Mouse (Mus musculus) embryonic facial prominence, embryonic 15.5 days (tissue): ENCODE results near the gene Higd1b. TPM values are rescaled to one million over a fixed set of nuclear protein-coding genes. Genes with fewer than 3 reads are reported as not detected.
A peak's percentile ranks its signal among the peaks of the same experiment; 100 is the strongest.

Experiments used
- ATAC-seq: fragments of 200-750 bp; cut with Nextera tagmentation; 2 replicates; pipeline ENCODE4 v1.8.0; 2017; ENCODE audit warnings: low read depth, moderate TSS enrichment; ENCODE audit not compliant: insufficient number of reproducible peaks, low FRiP score, low TSS enrichment
- H3K27ac ChIP-seq: fragments of 300-500 bp; sonication (generic); replicated peaks from 2 replicates; pipeline ENCODE4 v1.5.1; 2015; ENCODE audit warnings: mild to moderate bottlenecking, inconsistent platforms
- H3K27me3 ChIP-seq: fragments of 300-500 bp; sonication (generic); 2 replicates; pipeline ENCODE4 v1.6.1; 2015; ENCODE audit warnings: inconsistent platforms
- H3K36me3 ChIP-seq: fragments of 300-500 bp; sonication (generic); 2 replicates; pipeline ENCODE4 v1.6.1; 2015; ENCODE audit warnings: mild to moderate bottlenecking, inconsistent platforms
- H3K4me1 ChIP-seq: fragments of 300-500 bp; sonication (generic); 2 replicates; pipeline ENCODE4 v1.6.1; 2015; ENCODE audit warnings: inconsistent platforms
- H3K4me2 ChIP-seq: fragments of 300-500 bp; sonication (generic); replicated peaks from 2 replicates; pipeline ENCODE4 v1.6.1; 2015; ENCODE audit warnings: mild to moderate bottlenecking, inconsistent platforms
- H3K4me3 ChIP-seq: fragments of 300-500 bp; sonication (generic); replicated peaks from 2 replicates; pipeline ENCODE4 v1.5.1; 2015; ENCODE audit warnings: mild to moderate bottlenecking, inconsistent platforms
- H3K9ac ChIP-seq: fragments of 300-500 bp; sonication (generic); 2 replicates; pipeline ENCODE4 v1.6.1; 2015; ENCODE audit warnings: inconsistent platforms
- H3K9me3 ChIP-seq: fragments of 300-500 bp; sonication (generic); replicated peaks from 2 replicates; pipeline ENCODE4 v1.6.1; 2016; ENCODE audit warnings: inconsistent platforms
- WGBS: fragments of 180-500 bp; shearing (Covaris S2); methylation state at CpG from one replicate; pipeline ENCODE4 v1.1.7; 2015; 5-methylcytosine and 5-hydroxymethylcytosine counted together
- polyA plus RNA-seq: library from polyadenylated mRNA; unstranded; fragments of >200 nt; fragmentation: Nextera tagmentation; extraction: Ambion mirVana; gene quantifications from 2 replicates; pipeline ENCODE4 v1.2.1, GENCODE M21; 2015

The Higd1b gene
- polyA plus RNA-seq, 1 experiment from 2014 or later, result 1.1 TPM

- H3K4me2 ChIP-seq, result peak overlapping the region; percentile 66
- ATAC-seq, result 0 out of 2 replicates have a peak, but pooled peaks have one; percentile 12
- peaks cover 13% of the 10 kb centered on the region for H3K4me1 ChIP-seq
- peak overlapping the region; percentile 90; the same call in 1 of the 2 replicates for H3K9ac ChIP-seq
- no peaks in the 10 kb centered on the region for H3K9me3 ChIP-seq
- H3K4me3 ChIP-seq, result peak overlapping the region; percentile 84
- H3K36me3 ChIP-seq, result peaks cover 7% of the 10 kb centered on the region; the same call in 1 of the 2 replicates
- peaks cover 8% of the 10 kb centered on the region; the same call in 1 of the 2 replicates for H3K27me3 ChIP-seq
- WGBS, result 16% methylated on average over 13 of the region's 13 CpGs
- no peak overlapping the region for H3K27ac ChIP-seq
These were observed 45.9 kb downstream of the Higd1b start for GRCm38 (mm10) chr11:102881314-102882198.

DNA sequence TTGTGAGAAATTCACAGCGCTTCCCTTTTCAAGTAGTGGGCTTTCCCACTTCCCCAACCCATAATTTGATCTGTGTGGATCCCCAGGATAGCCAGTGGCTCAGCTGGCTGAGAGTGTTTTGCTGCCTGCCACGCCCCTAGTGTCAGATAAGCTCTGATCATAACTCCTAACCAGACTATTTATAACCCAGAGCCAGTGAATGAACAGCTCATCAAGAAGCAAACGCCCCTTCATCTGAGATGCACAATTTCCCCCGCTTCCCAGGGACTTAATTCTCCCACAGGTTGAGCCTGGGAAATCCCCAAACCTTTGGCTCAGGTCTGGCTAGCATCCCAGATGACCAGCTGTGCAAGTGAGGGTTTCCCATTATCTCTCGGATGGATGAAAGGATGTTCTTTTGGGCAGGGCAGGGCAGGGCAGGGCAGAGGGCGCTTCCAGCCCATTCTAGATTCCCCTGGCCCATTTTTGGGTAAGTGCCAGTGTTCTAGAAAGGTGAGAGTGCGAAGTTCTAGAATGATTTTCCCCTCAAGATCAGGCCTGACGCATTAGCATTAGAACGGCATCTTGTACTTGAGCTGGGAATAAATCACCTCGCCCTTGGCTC, 49.1 kb downstream of the Higd1b start, which contains the start of gene Fam187a:
Fam187a (plus strand) TSS at position 554 of the 604 bp plus-strand sequence.
- H3K36me3 ChIP-seq, result no peaks in the 10 kb centered on the region
- H3K4me2 ChIP-seq, result no peak within 1 kb of the TSS
- H3K4me3 ChIP-seq, result no peak within 1 kb of the TSS
- H3K27me3 ChIP-seq, result peaks cover 20% of the 10 kb centered on the region
- ATAC-seq, result no peak
- no peaks in the 10 kb centered on the region for H3K9me3 ChIP-seq
- peaks cover 8% of the 10 kb centered on the region for H3K4me1 ChIP-seq
- 56% methylated on average over 10 of the region's 10 CpGs for WGBS
- H3K9ac ChIP-seq, result no peak within 1 kb of the TSS
- no peak within 1 kb of the TSS for H3K27ac ChIP-seq

DNA sequence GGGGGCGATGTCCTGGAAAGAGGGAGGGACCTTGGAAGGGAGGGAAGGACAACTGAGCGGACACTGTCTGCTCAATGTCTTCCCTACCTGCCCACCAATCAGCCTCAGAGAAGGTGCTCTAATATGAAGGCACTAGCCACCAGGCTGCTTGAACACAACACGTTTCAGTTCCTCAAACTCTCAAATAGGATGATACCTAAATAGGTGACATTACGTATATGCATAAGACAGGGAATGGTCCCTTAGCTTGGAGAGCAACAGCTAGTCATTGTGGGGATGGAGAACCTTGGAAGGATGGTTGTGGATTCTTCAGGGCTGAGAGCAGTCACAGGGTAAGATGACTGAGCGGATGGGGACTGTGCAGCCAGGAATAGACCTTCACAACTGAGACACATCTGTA, 51.8 kb downstream of the Higd1b start:
- Histone ChIP-seq H3K27ac (no peak overlapping the region), H3K9ac (no peak overlapping the region), H3K4me1 (no peaks in the 10 kb centered on the region), H3K36me3 (no peaks in the 10 kb centered on the region), H3K27me3 (peaks cover 29% of the 10 kb centered on the region), H3K9me3 (no peaks in the 10 kb centered on the region), H3K4me3 (no peak overlapping the region), H3K4me2 (no peak overlapping the region)
- 77% methylated on average over 5 of the region's 5 CpGs for WGBS
- no peak for ATAC-seq

Other genes with a start within 250 kb of the Higd1b start
- 45.8 and 47.6 TPM in 2 replicates for gene Fzd2, start 231.5 kb upstream of the Higd1b start, polyA plus RNA-seq
- 0.58 and 0.80 TPM in 2 replicates for gene Meioc, start 172.1 kb upstream of the Higd1b start, polyA plus RNA-seq
- 40.4 and 41.6 TPM in 2 replicates for gene Ccdc43, start 138.1 kb upstream of the Higd1b start, polyA plus RNA-seq
- gene Adam11, start 74.4 kb upstream of the Higd1b start, polyA plus RNA-seq, result 7.1 and 7.8 TPM in 2 replicates
- gene Gjc1, start 16.1 kb upstream of the Higd1b start, polyA plus RNA-seq, result 58.3 and 60.5 TPM in 2 replicates
- 154 and 167 TPM in 2 replicates for gene Eftud2, start 45.1 kb downstream of the Higd1b start, polyA plus RNA-seq
- gene Ccdc103, start 45.4 kb downstream of the Higd1b start, polyA plus RNA-seq, result 2.0 and 5.5 TPM in 2 replicates
- gene Fam187a, start 49.3 kb downstream of the Higd1b start, polyA plus RNA-seq, result not detected in 2 replicates
- 0.39 and 0.51 TPM in 2 replicates for gene Gfap, start 65.1 kb downstream of the Higd1b start, polyA plus RNA-seq
- gene Kif18b, start 89.3 kb downstream of the Higd1b start, polyA plus RNA-seq, result 8.0 and 8.8 TPM in 2 replicates
- 2.7 and 4.1 TPM in 2 replicates for gene C1ql1, start 110.8 kb downstream of the Higd1b start, polyA plus RNA-seq
- gene Nmt1, start 192.3 kb downstream of the Higd1b start, polyA plus RNA-seq, result 49.5 and 52.9 TPM in 2 replicates
- gene Dcakd, start 192.5 kb downstream of the Higd1b start, polyA plus RNA-seq, result 144 and 158 TPM in 2 replicates